Mouse (Mus musculus) MEL (cell line): ENCODE measurements at regions not wholly inside any gene's neighbourhood (a gene's known extent, or its start where the extent isn't known, plus 50 kb on each side); places are given as distances from the start of the nearest gene placed in this dataset.

ENCODE experiments used
- CTCF ChIP-seq, 3 experiments: IDR thresholded peaks in 2 of 3; conservative IDR thresholded peaks in 1 of 3; 2 replicates each; pipeline ENCODE4 v1.5.1; 2011 to 2012; ENCODE audit warnings: low read length in 3 of 3, low read depth in 2 of 3, mild to moderate bottlenecking in 2 of 3, improper control_type of control experiment in 1 of 3, inconsistent platforms in 1 of 3, mixed read lengths in 1 of 3, moderate library complexity in 1 of 3; ENCODE audit not compliant: control insufficient read depth in 1 of 3, insufficient read depth in 1 of 3, poor library complexity in 1 of 3, severe bottlenecking in 1 of 3
- EP300 ChIP-seq, 2 experiments: IDR thresholded peaks; 2 replicates each; pipeline ENCODE4 v1.6.1; 2011; ENCODE audit warnings: improper control_type of control experiment in 2 of 2, low read length in 2 of 2, low read depth in 1 of 2, mild to moderate bottlenecking in 1 of 2
- GATA1 ChIP-seq: IDR thresholded peaks from 2 replicates; pipeline ENCODE4 v1.6.1; 2011; ENCODE audit warnings: low read depth, low read length, improper control_type of control experiment
- MAX ChIP-seq: IDR thresholded peaks from 2 replicates; pipeline ENCODE4 v1.6.1; 2011; ENCODE audit warnings: low read length, improper control_type of control experiment
- MXI1 ChIP-seq: IDR thresholded peaks from 2 replicates; pipeline ENCODE4 v1.6.1; 2011; ENCODE audit warnings: mild to moderate bottlenecking, low read depth, low read length, improper control_type of control experiment
- NELFE ChIP-seq: IDR thresholded peaks from 2 replicates; pipeline ENCODE4 v1.6.1; 2011; ENCODE audit warnings: low read depth, low read length, improper control_type of control experiment
- POLR2A ChIP-seq, 2 experiments: IDR thresholded peaks; 2 replicates each; pipeline ENCODE4 v1.6.1; 2011 to 2012; ENCODE audit warnings: low read length in 2 of 2, mild to moderate bottlenecking in 2 of 2, control low read depth in 1 of 2, improper control_type of control experiment in 1 of 2, low read depth in 1 of 2, moderate library complexity in 1 of 2; ENCODE audit not compliant: control insufficient read depth in 1 of 2, insufficient read depth in 1 of 2, poor library complexity in 1 of 2
- TBP ChIP-seq: IDR thresholded peaks from 2 replicates; pipeline ENCODE4 v1.8.0; 2011; ENCODE audit warnings: low read depth, low read length, improper control_type of control experiment
- UBTF ChIP-seq: IDR thresholded peaks from 2 replicates; pipeline ENCODE4 v1.6.1; 2012; ENCODE audit warnings: low read depth, mild to moderate bottlenecking, inconsistent platforms, low read length, improper control_type of control experiment, moderate library complexity, borderline replicate concordance; ENCODE audit not compliant: insufficient read depth

GRCm38 (mm10) chr2:44490230-44490629 is 437.2 kb downstream of the Gtdc1 start:
- no peak for TF ChIP-seq NELFE
- TF ChIP-seq UBTF: no peak
- no peak for TF ChIP-seq CTCF (IDR thresholded peaks at IDR 0.05 in 2 of 3, conservative IDR thresholded peaks at IDR 0.05 in 1 of 3; ENCODE audit: control insufficient read depth in 1 of 3, insufficient read depth in 1 of 3, low read depth in 2 of 3, low read length in 3 of 3, poor library complexity in 1 of 3, severe bottlenecking in 1 of 3)
- TF ChIP-seq EP300 (IDR thresholded peaks at IDR 0.05; ENCODE audit: low read depth in 1 of 2, low read length in 2 of 2): no peak
- no peak for TF ChIP-seq GATA1
- no peak for TF ChIP-seq POLR2A (IDR thresholded peaks at IDR 0.05; ENCODE audit: control insufficient read depth in 1 of 2, insufficient read depth in 1 of 2, low read depth in 1 of 2, low read length in 2 of 2, poor library complexity in 1 of 2)
- TF ChIP-seq TBP: no peak
- no peak for TF ChIP-seq MXI1
- no peak for TF ChIP-seq MAX
